In genomic region chr7:99642078-99642477, GRCm38 (mm10) we compare ENCODE assay signal across 19 mouse cellular contexts. TPM values are rescaled to one million over a fixed set of nuclear protein-coding genes. Genes with fewer than 3 reads are reported as not detected.
DNase-seq lines count a peak whose midpoint lies in the region; ATAC-seq and TF ChIP-seq lines count a peak whose summit lies in the region.
"Had no signal": no experiment of that assay in that cellular context is flagged by ENCODE, and none has a peak within 500 bp of the region (broad histone marks: within the 10 kb centered on the region; RNA-seq: fewer than 3 reads in every experiment).

No protein-coding gene starts in this region.

- no peak overlapping the region for H3K4me3 ChIP-seq in hindbrain, embryonic 16.5 days (ENCODE audit: low read length)
- no peak overlapping the region for H3K4me3 ChIP-seq in hindbrain, embryonic 11.5 days (ENCODE audit: low read depth, low read length)
- H3K4me3 ChIP-seq in intestine, embryonic 16.5 days (ENCODE audit: low read length): no peak overlapping the region
- H3K4me3 ChIP-seq in liver, embryonic 16.5 days (ENCODE audit: low read depth, low read length): no peak overlapping the region
- H3K4me3 ChIP-seq in forebrain, postnatal 0 days (ENCODE audit: low read depth, low read length): no peak overlapping the region
- H3K4me3 ChIP-seq: embryonic facial prominence, embryonic 15.5 days; forebrain, embryonic 12.5 days; hindbrain, embryonic 12.5 days; layer of hippocampus, adult 2 months; lung, embryonic 15.5 days; neural tube, embryonic 12.5 days had no signal

- 0 out of 2 replicates have a peak overlapping the region, but pooled peaks have one; percentile 36 for H3K9ac ChIP-seq in hindbrain, embryonic 16.5 days (ENCODE audit: low read depth, low read length)
- no peak overlapping the region for H3K9ac ChIP-seq in hindbrain, embryonic 11.5 days (ENCODE audit: low read depth, low read length)
- no peak overlapping the region for H3K9ac ChIP-seq in intestine, embryonic 16.5 days (ENCODE audit: low read depth, low read length)
- no peak overlapping the region for H3K9ac ChIP-seq in liver, embryonic 16.5 days (ENCODE audit: low read depth, low read length)
- H3K9ac ChIP-seq in forebrain, postnatal 0 days: no peak overlapping the region
- H3K9ac ChIP-seq: embryonic facial prominence, embryonic 15.5 days; forebrain, embryonic 12.5 days; hindbrain, embryonic 12.5 days; lung, embryonic 15.5 days; neural tube, embryonic 12.5 days had no signal

- H3K4me2 ChIP-seq in hindbrain, embryonic 16.5 days (ENCODE audit: low read length): no peak overlapping the region
- no peak overlapping the region for H3K4me2 ChIP-seq in hindbrain, embryonic 11.5 days (replicated peaks; ENCODE audit: low read depth, low read length)
- H3K4me2 ChIP-seq in intestine, embryonic 16.5 days (ENCODE audit: low read depth, low read length): no peak overlapping the region
- peak overlapping the region; percentile 4; the same call in 1 of the 2 replicates for H3K4me2 ChIP-seq in liver, embryonic 16.5 days (ENCODE audit: low read depth, low read length)
- no peak overlapping the region for H3K4me2 ChIP-seq in forebrain, postnatal 0 days (ENCODE audit: low read depth)
- H3K4me2 ChIP-seq: embryonic facial prominence, embryonic 15.5 days; forebrain, embryonic 12.5 days; hindbrain, embryonic 12.5 days; lung, embryonic 15.5 days; neural tube, embryonic 12.5 days had no signal

- no peak for DNase-seq in hindbrain, embryonic 11.5 days (ENCODE audit: low spot score)
- peak; percentile 29 for DNase-seq in MEL-GATA-1-ER (ENCODE audit: extremely low read depth, low read depth)
- no peak for DNase-seq in lung, postnatal 14 days
- no peak for DNase-seq in ovary, postnatal 14 days (ENCODE audit: low spot score)
- no peak for DNase-seq in forebrain, postnatal 0 days
- DNase-seq: cerebellum, adult 11 months; cerebellum, postnatal 14 days; embryo, embryonic 11 days had no signal

- whole genome bisulfite sequencing in hindbrain, embryonic 16.5 days: 64% methylated on average over 3 of the region's 3 CpGs
- WGBS in hindbrain, embryonic 11.5 days: 64% methylated on average over 3 of the region's 3 CpGs
- 38% methylated on average over 3 of the region's 3 CpGs for WGBS in intestine, embryonic 16.5 days
- WGBS in liver, embryonic 16.5 days (ENCODE audit: insufficient replicate concordance): 22% methylated on average over 3 of the region's 3 CpGs
- 49% methylated on average over 3 of the region's 3 CpGs for WGBS in forebrain, postnatal 0 days

- H3K9me3 ChIP-seq in hindbrain, embryonic 16.5 days (ENCODE audit: control insufficient read depth, low read length): no peaks in the 10 kb centered on the region
- H3K9me3 ChIP-seq in hindbrain, embryonic 11.5 days (ENCODE audit: control insufficient read depth, low read length): no peaks in the 10 kb centered on the region
- H3K9me3 ChIP-seq in intestine, embryonic 16.5 days (ENCODE audit: control insufficient read depth, low read length): no peaks in the 10 kb centered on the region
- no peaks in the 10 kb centered on the region for H3K9me3 ChIP-seq in liver, embryonic 16.5 days (replicated peaks; ENCODE audit: control insufficient read depth, low read length)
- H3K9me3 ChIP-seq in forebrain, postnatal 0 days (ENCODE audit: low read length): no peaks in the 10 kb centered on the region
- H3K9me3 ChIP-seq: embryonic facial prominence, embryonic 15.5 days; forebrain, embryonic 12.5 days; hindbrain, embryonic 12.5 days; lung, embryonic 15.5 days; neural tube, embryonic 12.5 days had no signal

- no peak overlapping the region for H3K27ac ChIP-seq in hindbrain, embryonic 16.5 days (ENCODE audit: low read depth, low read length)
- H3K27ac ChIP-seq in hindbrain, embryonic 11.5 days (ENCODE audit: low read depth, low read length): no peak overlapping the region
- H3K27ac ChIP-seq in intestine, embryonic 16.5 days (ENCODE audit: low read length): no peak overlapping the region
- H3K27ac ChIP-seq in liver, embryonic 16.5 days (ENCODE audit: low read length): 0 out of 2 replicates have a peak overlapping the region, but pooled peaks have one; percentile 33
- no peak overlapping the region for H3K27ac ChIP-seq in forebrain, postnatal 0 days (ENCODE audit: low read depth, low read length)
- H3K27ac ChIP-seq: embryonic facial prominence, embryonic 15.5 days; forebrain, embryonic 12.5 days; hindbrain, embryonic 12.5 days; kidney, postnatal 0 days; layer of hippocampus, adult 2 months; lung, embryonic 15.5 days; neural tube, embryonic 12.5 days had no signal

- H3K27me3 ChIP-seq in hindbrain, embryonic 16.5 days (replicated peaks; ENCODE audit: control insufficient read depth, insufficient read depth, low read length): no peaks in the 10 kb centered on the region
- no peaks in the 10 kb centered on the region for H3K27me3 ChIP-seq in hindbrain, embryonic 11.5 days (ENCODE audit: control insufficient read depth, insufficient read depth, low read length)
- 0 out of 2 replicates have a peak, but pooled peaks cover 3% of the 10 kb centered on the region for H3K27me3 ChIP-seq in intestine, embryonic 16.5 days (replicated peaks; ENCODE audit: control insufficient read depth, insufficient read depth, low read length)
- H3K27me3 ChIP-seq in liver, embryonic 16.5 days (ENCODE audit: control insufficient read depth, insufficient read depth, low read depth, low read length): no peaks in the 10 kb centered on the region; the same call in 1 of the 2 replicates
- H3K27me3 ChIP-seq in forebrain, postnatal 0 days (ENCODE audit: insufficient read depth, low read length): no peaks in the 10 kb centered on the region
- H3K27me3 ChIP-seq: lung, embryonic 15.5 days; neural tube, embryonic 12.5 days had no signal

- no peaks in the 10 kb centered on the region for H3K36me3 ChIP-seq in hindbrain, embryonic 16.5 days (ENCODE audit: control insufficient read depth, insufficient read depth, low read length)
- H3K36me3 ChIP-seq in hindbrain, embryonic 11.5 days (ENCODE audit: control insufficient read depth, insufficient read depth, low read length): no peaks in the 10 kb centered on the region
- no peaks in the 10 kb centered on the region for H3K36me3 ChIP-seq in intestine, embryonic 16.5 days (ENCODE audit: control insufficient read depth, insufficient read depth, low read length)
- H3K36me3 ChIP-seq in liver, embryonic 16.5 days (ENCODE audit: control insufficient read depth, insufficient read depth): no peaks in the 10 kb centered on the region
- no peaks in the 10 kb centered on the region for H3K36me3 ChIP-seq in forebrain, postnatal 0 days (ENCODE audit: insufficient read depth)
- H3K36me3 ChIP-seq: embryonic facial prominence, embryonic 15.5 days; forebrain, embryonic 12.5 days; hindbrain, embryonic 12.5 days; lung, embryonic 15.5 days; neural tube, embryonic 12.5 days had no signal

- no peaks in the 10 kb centered on the region; the same call in 1 of the 2 replicates for H3K4me1 ChIP-seq in hindbrain, embryonic 16.5 days (ENCODE audit: control insufficient read depth, insufficient read depth, low read depth, low read length)
- no peaks in the 10 kb centered on the region for H3K4me1 ChIP-seq in hindbrain, embryonic 11.5 days (replicated peaks; ENCODE audit: control insufficient read depth, insufficient read depth, low read length)
- no peaks in the 10 kb centered on the region for H3K4me1 ChIP-seq in intestine, embryonic 16.5 days (ENCODE audit: control insufficient read depth, insufficient read depth, low read length)
- H3K4me1 ChIP-seq in liver, embryonic 16.5 days (ENCODE audit: control insufficient read depth, low read depth, low read length): peaks cover 15% of the 10 kb centered on the region
- no peaks in the 10 kb centered on the region for H3K4me1 ChIP-seq in forebrain, postnatal 0 days (ENCODE audit: insufficient read depth)
- H3K4me1 ChIP-seq: embryonic facial prominence, embryonic 15.5 days; forebrain, embryonic 12.5 days; lung, embryonic 15.5 days; neural tube, embryonic 12.5 days had no signal

- no peak for ATAC-seq in hindbrain, embryonic 16.5 days
- no peak for ATAC-seq in hindbrain, embryonic 11.5 days (ENCODE audit: low FRiP score)
- ATAC-seq in intestine, embryonic 16.5 days: peak; percentile 42; the same call in 1 of the 2 replicates
- ATAC-seq in liver, embryonic 16.5 days (ENCODE audit: low read depth): peak; percentile 93
- no peak for ATAC-seq in forebrain, postnatal 0 days

- no peak for TF ChIP-seq CTCF in forebrain, postnatal 0 days (IDR thresholded peaks at IDR 0.05; ENCODE audit: low read depth)

RNA-seq across cellular contexts. Expression of gene Tpbgl, which starts 15.2 kb away (rescaled TPM):
- 2.2 and 2.7 TPM in 2 replicates for polyA plus RNA-seq in hindbrain, embryonic 16.5 days (2015; fragmentation: Nextera tagmentation; extraction: Ambion mirVana)
- polyA plus RNA-seq in hindbrain, embryonic 11.5 days (2014; fragmentation: Nextera tagmentation; extraction: Ambion mirVana): 0.63 and 0.73 TPM in 2 replicates
- polyA plus RNA-seq in intestine, embryonic 16.5 days (2015; fragmentation: Nextera tagmentation; extraction: Ambion mirVana): 1.0 and 1.1 TPM in 2 replicates
- 0.39 and 0.47 TPM in 2 replicates for polyA plus RNA-seq in liver, embryonic 16.5 days (2015; fragmentation: Nextera tagmentation; extraction: Ambion mirVana)
- total RNA-seq in forebrain, postnatal 0 days (2014; rRNA removed): 0.86 and 1.5 TPM in 2 replicates
- polyA plus RNA-seq in forebrain, postnatal 0 days (2015; fragmentation: Nextera tagmentation; extraction: Ambion mirVana): 1.8 and 2.1 TPM in 2 replicates
- polyA plus RNA-seq: C2C12 had no signal

Comparison
In these comparisons a context has a peak if more than half of its experiments do, and no peak if none do; other contexts are left out.
1. ATAC-seq: peak in intestine, embryonic 16.5 days (single experiment) and liver, embryonic 16.5 days (single experiment); none in hindbrain, embryonic 16.5 days (single experiment), hindbrain, embryonic 11.5 days (single experiment) and forebrain, postnatal 0 days (single experiment).